Mouse (Mus musculus) R1 (cell line): ENCODE data around the gene BC028528.
"Not testable (repeated sequence)": the region's sequence is repeated elsewhere in the genome, so short reads cannot be mapped to it uniquely, and the experiment has no call there.

Source experiments
- DNase-seq: peaks from one replicate; pipeline ENCODE4 v3.0.0-alpha.2; 2018; ENCODE audit warnings: low read depth, low spot score

The BC028528 gene

GRCm38 (mm10) chr3:95879063-95879462, 12.7 kb downstream of the BC028528 start:
- DNase-seq = no peak

GRCm38 (mm10) chr3:95872048-95872447, 19.8 kb downstream of the BC028528 start:
- no peak for DNase-seq

GRCm38 (mm10) chr3:95871392-95871867, 20.4 kb downstream of the BC028528 start, which contains the start of gene Mrps21:
TSS of gene Mrps21 (minus strand) at chr3:95871519.
- peak; percentile 93 for DNase-seq

GRCm38 (mm10) chr3:95870976-95871375, 20.8 kb downstream of the BC028528 start:
- DNase-seq = no peak

- DNase-seq = no peak
These were observed 24.4 kb downstream of the BC028528 start for GRCm38 (mm10) chr3:95867408-95867807.

GRCm38 (mm10) chr3:95866071-95866470, 25.7 kb downstream of the BC028528 start:
- DNase-seq = no peak

- DNase-seq = peak; percentile 65
These were observed 26.2 kb downstream of the BC028528 start for GRCm38 (mm10) chr3:95865571-95865970.

GRCm38 (mm10) chr3:95865050-95865449, 26.8 kb downstream of the BC028528 start:
- no peak for DNase-seq

GRCm38 (mm10) chr3:95863578-95863977, 28.2 kb downstream of the BC028528 start:
- peak; percentile 47 for DNase-seq

GRCm38 (mm10) chr3:95861796-95862195, 30.0 kb downstream of the BC028528 start:
- DNase-seq = peak; percentile 95

GRCm38 (mm10) chr3:95861216-95861615, 30.6 kb downstream of the BC028528 start:
- peak; percentile 69 for DNase-seq

- DNase-seq = peak; percentile 61
These were observed 31.5 kb downstream of the BC028528 start for GRCm38 (mm10) chr3:95860323-95860722.

GRCm38 (mm10) chr3:95858278-95858677, 33.5 kb downstream of the BC028528 start:
- not testable (repeated sequence) for DNase-seq

GRCm38 (mm10) chr3:95857050-95857449, 34.8 kb downstream of the BC028528 start:
- DNase-seq = not testable (repeated sequence)

GRCm38 (mm10) chr3:95856115-95856514, 35.7 kb downstream of the BC028528 start:
- DNase-seq = no peak

- peak; percentile 89 for DNase-seq
These were observed 36.2 kb downstream of the BC028528 start, which contains the start of gene Prpf3 for GRCm38 (mm10) chr3:95855502-95856089. TSS of gene Prpf3 (minus strand) at chr3:95855885.

- no peak for DNase-seq
These were observed 40.5 kb downstream of the BC028528 start for GRCm38 (mm10) chr3:95851317-95851716.

- DNase-seq = no peak
These were observed 41.2 kb downstream of the BC028528 start for GRCm38 (mm10) chr3:95850611-95851010.

- DNase-seq = no peak
These were observed 49.1 kb downstream of the BC028528 start for GRCm38 (mm10) chr3:95842503-95843214.

GRCm38 (mm10) chr3:95839250-95839649, 52.6 kb downstream of the BC028528 start:
- no peak for DNase-seq
